33 mouse cellular contexts compared by ENCODE assay signal in genomic region chr1:82773208-82773607, GRCm38 (mm10). TPM values are rescaled to one million over a fixed set of nuclear protein-coding genes. Genes with fewer than 3 reads are reported as not detected.
A peak's percentile ranks its signal among the peaks of the same experiment; 100 is the strongest.
DNase-seq lines count a peak whose midpoint lies in the region; ATAC-seq and TF ChIP-seq lines count a peak whose summit lies in the region.
"Had no signal": no experiment of that assay in that cellular context is flagged by ENCODE, and none has a peak within 500 bp of the region (broad histone marks: within the 10 kb centered on the region; RNA-seq: fewer than 3 reads in every experiment).

No protein-coding gene starts in this region.

- H3K27me3 ChIP-seq in liver, embryonic 14.5 days (ENCODE audit: control insufficient read depth, insufficient read depth, low read length), result no peaks in the 10 kb centered on the region
- H3K27me3 ChIP-seq in liver, embryonic 11.5 days (replicated peaks; ENCODE audit: control insufficient read depth, insufficient read depth, low read length), result no peaks in the 10 kb centered on the region
- H3K27me3 ChIP-seq in midbrain, postnatal 0 days (ENCODE audit: insufficient read depth, low read length), result no peaks in the 10 kb centered on the region
- H3K27me3 ChIP-seq in midbrain, embryonic 14.5 days (ENCODE audit: control insufficient read depth, insufficient read depth, low read length), result no peaks in the 10 kb centered on the region
- H3K27me3 ChIP-seq: hindbrain, embryonic 13.5 days; Patski had no signal

- 72% methylated on average over 5 of the region's 5 CpGs for WGBS in liver, embryonic 14.5 days (ENCODE audit: insufficient replicate concordance)
- WGBS in liver, embryonic 11.5 days, result 67% methylated on average over 5 of the region's 5 CpGs
- WGBS in midbrain, postnatal 0 days, result 60% methylated on average over 5 of the region's 5 CpGs
- WGBS in midbrain, embryonic 14.5 days, result 69% methylated on average over 5 of the region's 5 CpGs

- TF ChIP-seq EP300 in liver, embryonic 14.5 days (IDR thresholded peaks at IDR 0.05; ENCODE audit: low read depth), result no peak

- no peak overlapping the region for H3K9ac ChIP-seq in liver, embryonic 14.5 days (replicated peaks)
- no peak overlapping the region for H3K9ac ChIP-seq in liver, embryonic 11.5 days (ENCODE audit: low read depth, low read length)
- no peak overlapping the region for H3K9ac ChIP-seq in midbrain, postnatal 0 days (replicated peaks; ENCODE audit: low read length, poor library complexity, severe bottlenecking)
- no peak overlapping the region for H3K9ac ChIP-seq in midbrain, embryonic 14.5 days (replicated peaks; ENCODE audit: low read length)
- H3K9ac ChIP-seq: forebrain, postnatal 0 days; hindbrain, embryonic 13.5 days had no signal

- no peak overlapping the region for H3K27ac ChIP-seq in liver, embryonic 14.5 days
- H3K27ac ChIP-seq in liver, embryonic 11.5 days (ENCODE audit: low read depth, low read length), result no peak overlapping the region
- H3K27ac ChIP-seq in midbrain, postnatal 0 days (ENCODE audit: low read depth, low read length), result no peak overlapping the region
- H3K27ac ChIP-seq in midbrain, embryonic 14.5 days (replicated peaks; ENCODE audit: low read depth, low read length), result no peak overlapping the region
- H3K27ac ChIP-seq: hindbrain, embryonic 13.5 days had no signal

- no peak overlapping the region for H3K4me2 ChIP-seq in liver, embryonic 14.5 days (ENCODE audit: low read depth)
- H3K4me2 ChIP-seq in liver, embryonic 11.5 days, result no peak overlapping the region
- H3K4me2 ChIP-seq in midbrain, postnatal 0 days (ENCODE audit: low read depth, low read length, poor library complexity, severe bottlenecking), result no peak overlapping the region
- H3K4me2 ChIP-seq in midbrain, embryonic 14.5 days (ENCODE audit: low read length), result no peak overlapping the region
- H3K4me2 ChIP-seq: heart, embryonic 11.5 days; hindbrain, embryonic 13.5 days had no signal

- no peaks in the 10 kb centered on the region for H3K4me1 ChIP-seq in liver, embryonic 14.5 days (replicated peaks; ENCODE audit: control insufficient read depth in 2 of 2, insufficient read depth in 2 of 2, low read length in 1 of 2)
- no peaks in the 10 kb centered on the region for H3K4me1 ChIP-seq in liver, embryonic 11.5 days (replicated peaks; ENCODE audit: control insufficient read depth, insufficient read depth, low read length)
- H3K4me1 ChIP-seq in midbrain, postnatal 0 days (ENCODE audit: insufficient read depth, low read length), result no peaks in the 10 kb centered on the region
- H3K4me1 ChIP-seq in midbrain, embryonic 14.5 days (ENCODE audit: control insufficient read depth, insufficient read depth, low read length), result no peaks in the 10 kb centered on the region
- H3K4me1 ChIP-seq: hindbrain, embryonic 10.5 days; hindbrain, embryonic 13.5 days had no signal

- no peak overlapping the region for H3K4me3 ChIP-seq in liver, embryonic 14.5 days (ENCODE audit: insufficient read depth in 1 of 2, low read depth in 2 of 2, low read length in 2 of 2)
- no peak overlapping the region for H3K4me3 ChIP-seq in liver, embryonic 11.5 days (ENCODE audit: low read depth, low read length)
- no peak overlapping the region for H3K4me3 ChIP-seq in midbrain, postnatal 0 days (ENCODE audit: low read depth, low read length)
- no peak overlapping the region for H3K4me3 ChIP-seq in midbrain, embryonic 14.5 days (replicated peaks; ENCODE audit: low read depth, low read length)
- H3K4me3 ChIP-seq: hindbrain, embryonic 10.5 days; hindbrain, embryonic 13.5 days had no signal

- intact Hi-C loops in heart, postnatal 14 days (cut with DNase I), result no loop called here

- no peaks in the 10 kb centered on the region for H3K9me3 ChIP-seq in liver, embryonic 14.5 days (ENCODE audit: control insufficient read depth, low read length)
- no peaks in the 10 kb centered on the region for H3K9me3 ChIP-seq in liver, embryonic 11.5 days (ENCODE audit: control insufficient read depth, low read length)
- no peaks in the 10 kb centered on the region for H3K9me3 ChIP-seq in midbrain, postnatal 0 days (ENCODE audit: low read length)
- H3K9me3 ChIP-seq in midbrain, embryonic 14.5 days (ENCODE audit: control insufficient read depth, low read length), result no peaks in the 10 kb centered on the region
- H3K9me3 ChIP-seq: G1E; hindbrain, embryonic 10.5 days; hindbrain, embryonic 13.5 days had no signal

- TF ChIP-seq CTCF in liver, embryonic 14.5 days (IDR thresholded peaks at IDR 0.05; ENCODE audit: low read depth), result peak; percentile 42
- peak; percentile 13; the same call in 1 of the 2 replicates for TF ChIP-seq CTCF in midbrain, postnatal 0 days (IDR thresholded peaks at IDR 0.05)

- ATAC-seq in liver, embryonic 14.5 days (ENCODE audit: insufficient read depth), result no peak
- ATAC-seq in liver, embryonic 11.5 days (replicated peaks; ENCODE audit: low FRiP score), result no peak
- ATAC-seq in midbrain, postnatal 0 days (ENCODE audit: low FRiP score), result no peak
- no peak for ATAC-seq in midbrain, embryonic 14.5 days (ENCODE audit: low FRiP score, low TSS enrichment)
- ATAC-seq: forebrain, embryonic 14.5 days; forebrain, postnatal 0 days; hindbrain, embryonic 16.5 days; Patski had no signal

- no peaks in the 10 kb centered on the region for H3K36me3 ChIP-seq in liver, embryonic 14.5 days (replicated peaks; ENCODE audit: control insufficient read depth, insufficient read depth, low read depth)
- H3K36me3 ChIP-seq in liver, embryonic 11.5 days (ENCODE audit: control insufficient read depth, insufficient read depth, low read length), result no peaks in the 10 kb centered on the region
- no peaks in the 10 kb centered on the region for H3K36me3 ChIP-seq in midbrain, postnatal 0 days (ENCODE audit: insufficient read depth, low read length)
- no peaks in the 10 kb centered on the region for H3K36me3 ChIP-seq in midbrain, embryonic 14.5 days (ENCODE audit: control insufficient read depth, insufficient read depth, low read length)
- H3K36me3 ChIP-seq: G1E had no signal

- peak; percentile 68 for DNase-seq in heart, adult 11 months
- no peak for DNase-seq in heart, postnatal 14 days
- no peak for DNase-seq in liver, embryonic 14.5 days (ENCODE audit: low read depth in 3 of 3, low spot score in 3 of 3)
- DNase-seq in liver, embryonic 11.5 days (ENCODE audit: low spot score), result no peak
- no peak for DNase-seq in midbrain, postnatal 0 days (ENCODE audit: low spot score)
- DNase-seq in midbrain, embryonic 14.5 days, result no peak
- no peak for DNase-seq in kidney, postnatal 14 days
- DNase-seq: adrenal gland, postnatal 10 days; adrenal gland, postnatal 36 days; B cell, adult 2 months; cerebellum, adult 18-20 months; cerebellum, adult 9-10 months; cerebellum, postnatal 14 days; forebrain, postnatal 0 days; gastrocnemius, postnatal 10 days; gastrocnemius, postnatal 36 days; heart, postnatal 36 days had no signal

RNA-seq across cellular contexts. Expression of gene Gm47791, which starts 2.2 kb away (rescaled TPM):
- total RNA-seq in heart, postnatal 14 days (2021), result not detected
- polyA plus RNA-seq in liver, embryonic 14.5 days (2012; rRNA removed), result not detected in 2 replicates
- not detected in 2 replicates for polyA plus RNA-seq in liver, embryonic 14.5 days (2014; fragmentation: Nextera tagmentation; extraction: Ambion mirVana)
- polyA plus RNA-seq in liver, embryonic 11.5 days (2014; fragmentation: Nextera tagmentation; extraction: Ambion mirVana), result not detected in 2 replicates
- not detected in 2 replicates for total RNA-seq in midbrain, postnatal 0 days (2014; rRNA removed)
- not detected in 2 replicates for polyA plus RNA-seq in midbrain, postnatal 0 days (2015; fragmentation: Nextera tagmentation; extraction: Ambion mirVana)
- polyA plus RNA-seq in midbrain, embryonic 14.5 days (2014; fragmentation: Nextera tagmentation; extraction: Ambion mirVana), result not detected in 2 replicates
- total RNA-seq: adrenal gland, adult 18-20 months; adrenal gland, postnatal 10 days; adrenal gland, postnatal 36 days; forebrain, postnatal 0 days; G1E; gastrocnemius, adult 18-20 months; gastrocnemius, postnatal 10 days; gastrocnemius, postnatal 36 days; granulocyte monocyte progenitor cell, adult 5-6 weeks; heart, adult 8-10 months; heart, postnatal 36 days had no signal
- polyA plus RNA-seq: embryonic facial prominence, embryonic 11.5 days; embryonic facial prominence, embryonic 14.5 days; forebrain, embryonic 11.5 days; forebrain, embryonic 14.5 days; forebrain, postnatal 0 days; G1E; heart, embryonic 11.5 days; heart, embryonic 14.5 days; heart, postnatal 0 days; hindbrain, embryonic 10.5 days; hindbrain, embryonic 13.5 days; hindbrain, embryonic 16.5 days; Patski had no signal

RNA-seq across cellular contexts. Expression of gene Tm4sf20, which starts 4.9 kb away (rescaled TPM):
- not detected for total RNA-seq in heart, postnatal 14 days (2021)
- polyA plus RNA-seq in liver, embryonic 14.5 days (2012; rRNA removed), result not detected in 2 replicates
- polyA plus RNA-seq in liver, embryonic 14.5 days (2014; fragmentation: Nextera tagmentation; extraction: Ambion mirVana), result not detected in 2 replicates
- polyA plus RNA-seq in liver, embryonic 11.5 days (2014; fragmentation: Nextera tagmentation; extraction: Ambion mirVana), result 0.12 TPM in 1 of 2 replicates, not detected in the other
- not detected in 2 replicates for total RNA-seq in midbrain, postnatal 0 days (2014; rRNA removed)
- not detected in 2 replicates for polyA plus RNA-seq in midbrain, postnatal 0 days (2015; fragmentation: Nextera tagmentation; extraction: Ambion mirVana)
- polyA plus RNA-seq in midbrain, embryonic 14.5 days (2014; fragmentation: Nextera tagmentation; extraction: Ambion mirVana), result 0.38 TPM in 1 of 2 replicates, not detected in the other
- total RNA-seq: adrenal gland, adult 18-20 months; adrenal gland, postnatal 10 days; adrenal gland, postnatal 36 days; forebrain, postnatal 0 days; G1E; gastrocnemius, adult 18-20 months; gastrocnemius, postnatal 10 days; gastrocnemius, postnatal 36 days; granulocyte monocyte progenitor cell, adult 5-6 weeks; heart, adult 8-10 months; heart, postnatal 36 days had no signal
- polyA plus RNA-seq: embryonic facial prominence, embryonic 11.5 days; forebrain, embryonic 14.5 days; forebrain, postnatal 0 days; G1E; heart, embryonic 14.5 days; heart, postnatal 0 days; hindbrain, embryonic 13.5 days; hindbrain, embryonic 16.5 days had no signal

RNA-seq across cellular contexts. Expression of gene Mff, which starts 48.5 kb away (rescaled TPM):
- total RNA-seq in heart, postnatal 14 days (2021), result 100 to 1,000 TPM; 183 to 184 TPM
- 47.9 and 82.1 TPM in 2 replicates for polyA plus RNA-seq in liver, embryonic 14.5 days (2012; rRNA removed)
- polyA plus RNA-seq in liver, embryonic 14.5 days (2014; fragmentation: Nextera tagmentation; extraction: Ambion mirVana), result 193 and 197 TPM in 2 replicates
- 273 and 281 TPM in 2 replicates for polyA plus RNA-seq in liver, embryonic 11.5 days (2014; fragmentation: Nextera tagmentation; extraction: Ambion mirVana)
- total RNA-seq in midbrain, postnatal 0 days (2014; rRNA removed), result 415 and 579 TPM in 2 replicates
- polyA plus RNA-seq in midbrain, postnatal 0 days (2015; fragmentation: Nextera tagmentation; extraction: Ambion mirVana), result 449 and 459 TPM in 2 replicates
- polyA plus RNA-seq in midbrain, embryonic 14.5 days (2014; fragmentation: Nextera tagmentation; extraction: Ambion mirVana), result 449 and 463 TPM in 2 replicates
